Mouse (Mus musculus): ENCODE measurements at regions not wholly inside any gene's neighbourhood (a gene's known extent, or its start where the extent isn't known, plus 50 kb on each side); places are given as distances from the start of the nearest gene placed in this dataset.

DNA sequence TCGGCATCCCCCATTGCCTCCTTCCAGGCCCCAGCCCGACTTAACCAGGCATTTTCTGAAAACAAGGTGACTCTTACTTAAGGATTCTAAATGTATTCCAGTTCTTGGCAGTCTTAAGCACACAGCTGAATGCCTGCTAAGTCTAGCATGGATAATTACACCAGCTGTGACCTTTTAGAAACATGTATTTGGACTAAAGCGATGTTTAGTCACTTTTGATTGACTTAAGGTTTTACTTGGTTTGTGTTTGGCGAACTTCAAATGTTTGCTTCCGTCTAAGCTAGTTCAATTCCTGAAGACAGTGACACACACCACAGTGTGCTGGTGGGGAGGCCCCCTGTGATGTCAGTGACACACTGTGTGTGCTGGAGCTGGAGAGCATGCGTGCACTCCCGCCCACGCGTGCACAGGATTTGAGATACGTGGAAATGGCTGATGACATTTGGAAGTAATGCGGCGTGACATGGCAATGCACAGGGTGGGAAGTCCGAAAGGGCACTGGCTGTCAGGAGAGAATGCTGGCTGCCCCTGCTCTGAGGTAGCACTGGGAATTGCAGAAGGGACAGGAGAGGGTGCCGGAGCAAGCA, 179.0 kb upstream of the Cdh13 start:
- Histone ChIP-seq H3K9ac (replicated peaks) (no peak overlapping the region), H3K27me3 (replicated peaks) (no peaks in the 10 kb centered on the region), H3K27ac (replicated peaks) (no peak overlapping the region), H3K9me3 (replicated peaks) (no peaks in the 10 kb centered on the region), H3K4me2 (no peak overlapping the region), H3K36me3 (no peaks in the 10 kb centered on the region), H3K4me1 (peaks cover 13% of the 10 kb centered on the region), H3K4me3 (replicated peaks) (no peak overlapping the region)
- 61% methylated on average over 14 of the region's 14 CpGs for WGBS
- ATAC-seq (ENCODE audit: low FRiP score) = no peak

DNA sequence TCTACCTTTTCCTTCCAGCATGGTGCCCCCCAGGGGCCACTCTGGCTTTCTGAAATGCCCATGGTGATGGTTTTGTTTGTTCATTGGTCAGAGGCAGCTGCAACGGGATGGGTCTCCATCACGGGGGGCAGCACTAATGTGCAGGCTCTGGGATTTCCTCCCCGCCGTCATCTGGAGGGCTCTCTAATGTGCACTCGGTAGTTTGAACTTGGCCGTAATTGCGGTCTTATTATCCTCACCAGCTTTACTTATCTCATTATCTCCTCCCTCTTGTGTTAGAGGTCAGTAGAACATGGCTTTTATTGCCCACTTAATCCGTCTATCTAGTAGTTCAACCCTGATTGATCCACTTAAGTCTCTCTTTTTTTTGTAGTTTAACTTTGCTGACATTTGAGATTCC, 182.2 kb upstream of the Cdh13 start:
- Histone ChIP-seq H3K27ac (replicated peaks) (no peak overlapping the region), H3K4me3 (replicated peaks) (no peak overlapping the region), H3K4me2 (no peak overlapping the region), H3K36me3 (no peaks in the 10 kb centered on the region), H3K4me1 (peaks cover 18% of the 10 kb centered on the region), H3K9me3 (replicated peaks) (no peaks in the 10 kb centered on the region), H3K27me3 (replicated peaks) (no peaks in the 10 kb centered on the region), H3K9ac (replicated peaks) (no peak overlapping the region)
- no peak for ATAC-seq (ENCODE audit: low FRiP score)
- WGBS = 66% methylated on average over 8 of the region's 8 CpGs

DNA sequence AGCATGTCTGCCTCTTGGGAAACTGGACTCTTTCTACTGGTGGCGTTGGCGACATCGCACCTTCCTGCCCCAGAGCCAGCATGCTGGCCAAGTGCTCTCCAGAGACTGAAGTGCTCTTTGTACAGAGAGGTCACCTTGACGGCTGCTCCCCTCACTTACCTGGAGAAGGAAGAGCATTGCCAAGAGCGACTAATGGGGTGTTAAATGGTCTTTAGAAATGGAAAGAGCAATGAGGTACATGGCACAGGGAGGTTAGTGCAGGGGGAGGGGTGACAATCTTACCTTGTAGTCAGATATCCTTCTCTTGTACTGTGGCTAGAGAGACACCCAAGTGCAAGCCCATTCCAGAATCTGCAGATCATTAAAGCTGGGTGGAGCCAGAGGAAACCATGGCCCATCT, 220.8 kb upstream of the Cdh13 start:
- 65% methylated on average over 5 of the region's 5 CpGs for WGBS
- no peak overlapping the region for H3K27ac ChIP-seq (replicated peaks)
- no peaks in the 10 kb centered on the region for H3K27me3 ChIP-seq (replicated peaks)
- no peaks in the 10 kb centered on the region for H3K36me3 ChIP-seq
- ATAC-seq (ENCODE audit: low FRiP score) = no peak
- H3K9me3 ChIP-seq (replicated peaks) = no peaks in the 10 kb centered on the region
- H3K4me3 ChIP-seq (replicated peaks) = no peak overlapping the region
- H3K4me2 ChIP-seq = no peak overlapping the region
- no peak overlapping the region for H3K9ac ChIP-seq (replicated peaks)
- peaks cover 15% of the 10 kb centered on the region; the same call in 1 of the 2 replicates for H3K4me1 ChIP-seq

DNA sequence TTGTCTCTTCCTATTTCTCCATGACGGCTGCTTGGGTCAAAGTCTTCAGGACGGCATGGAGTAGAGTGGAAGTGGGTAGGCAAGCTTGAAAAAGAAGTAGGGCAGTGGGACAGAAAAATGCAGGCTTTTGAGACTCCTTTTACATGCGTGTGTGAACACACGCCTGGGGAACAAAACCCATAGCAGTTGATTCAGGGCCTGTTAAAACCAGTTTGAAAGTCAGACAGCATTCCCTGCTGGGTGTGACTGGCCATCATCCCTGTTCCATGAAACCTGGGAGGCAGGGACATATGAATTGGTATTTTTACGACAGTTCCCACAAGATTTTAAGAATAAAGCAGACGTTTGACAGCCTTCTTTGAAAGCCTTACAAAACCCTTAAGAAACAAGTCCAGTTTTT, 226.8 kb upstream of the Cdh13 start:
- Histone ChIP-seq H3K4me2 (no peak overlapping the region), H3K9ac (replicated peaks) (no peak overlapping the region), H3K27me3 (replicated peaks) (no peaks in the 10 kb centered on the region), H3K9me3 (replicated peaks) (no peaks in the 10 kb centered on the region), H3K27ac (replicated peaks) (no peak overlapping the region), H3K4me3 (replicated peaks) (no peak overlapping the region), H3K36me3 (no peaks in the 10 kb centered on the region), H3K4me1 (0 out of 2 replicates have a peak, but pooled peaks cover under 1% of the 10 kb centered on the region)
- no peak for ATAC-seq (ENCODE audit: low FRiP score)
- WGBS = 89% methylated on average over 6 of the region's 6 CpGs

DNA sequence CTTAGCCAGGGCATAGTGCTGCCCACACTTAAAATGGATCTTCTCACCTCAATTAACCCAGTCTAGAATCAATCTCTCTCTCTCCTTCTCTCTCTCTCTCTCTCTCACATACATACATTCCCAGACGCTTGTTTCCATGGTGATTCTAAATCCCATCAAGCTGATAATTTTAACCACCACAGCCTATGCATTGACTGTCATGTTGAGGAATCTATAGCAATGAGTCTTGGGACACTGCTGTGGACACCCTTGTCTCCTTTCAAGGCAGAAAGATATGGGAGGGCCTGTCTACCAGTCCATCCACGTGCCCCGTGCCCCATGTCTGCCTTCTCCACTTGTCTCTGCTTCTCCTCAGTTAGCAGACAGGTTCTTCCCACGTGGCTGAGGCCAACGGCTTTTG, 228.0 kb upstream of the Cdh13 start:
- no peak overlapping the region for H3K27ac ChIP-seq (replicated peaks)
- no peak overlapping the region for H3K4me2 ChIP-seq
- no peak for ATAC-seq (ENCODE audit: low FRiP score)
- no peak overlapping the region for H3K9ac ChIP-seq (replicated peaks)
- no peaks in the 10 kb centered on the region for H3K4me1 ChIP-seq
- H3K4me3 ChIP-seq (replicated peaks) = no peak overlapping the region
- no peaks in the 10 kb centered on the region for H3K9me3 ChIP-seq (replicated peaks)
- H3K36me3 ChIP-seq = no peaks in the 10 kb centered on the region
- 78% methylated on average over 5 of the region's 5 CpGs for WGBS
- no peaks in the 10 kb centered on the region for H3K27me3 ChIP-seq (replicated peaks)

DNA sequence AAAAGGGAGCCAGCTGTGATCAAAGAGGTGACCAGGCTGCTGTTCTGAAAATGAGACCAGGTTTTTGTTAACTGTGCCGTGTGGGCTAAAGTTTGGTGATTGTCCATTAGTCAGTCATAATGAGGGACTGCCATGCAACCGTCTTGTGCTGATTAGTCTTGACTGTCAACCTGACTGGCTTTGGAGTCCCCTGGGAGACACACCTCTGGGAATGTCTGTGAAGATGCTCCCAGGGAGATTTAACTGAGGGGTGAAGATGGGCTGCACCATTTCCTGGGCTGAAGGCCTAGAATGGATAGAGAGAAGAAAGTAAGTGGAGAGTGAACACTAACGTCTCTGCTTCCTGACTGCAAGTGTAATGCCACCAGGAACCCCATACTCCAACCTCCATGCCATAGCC, 233.1 kb upstream of the Cdh13 start:
- Histone ChIP-seq H3K36me3 (no peaks in the 10 kb centered on the region), H3K4me2 (no peak overlapping the region), H3K9ac (replicated peaks) (no peak overlapping the region), H3K4me1 (no peaks in the 10 kb centered on the region), H3K4me3 (replicated peaks) (no peak overlapping the region), H3K9me3 (replicated peaks) (no peaks in the 10 kb centered on the region), H3K27me3 (replicated peaks) (no peaks in the 10 kb centered on the region), H3K27ac (replicated peaks) (no peak overlapping the region)
- WGBS = 90% methylated on average over 3 of the region's 3 CpGs
- ATAC-seq (ENCODE audit: low FRiP score) = no peak

DNA sequence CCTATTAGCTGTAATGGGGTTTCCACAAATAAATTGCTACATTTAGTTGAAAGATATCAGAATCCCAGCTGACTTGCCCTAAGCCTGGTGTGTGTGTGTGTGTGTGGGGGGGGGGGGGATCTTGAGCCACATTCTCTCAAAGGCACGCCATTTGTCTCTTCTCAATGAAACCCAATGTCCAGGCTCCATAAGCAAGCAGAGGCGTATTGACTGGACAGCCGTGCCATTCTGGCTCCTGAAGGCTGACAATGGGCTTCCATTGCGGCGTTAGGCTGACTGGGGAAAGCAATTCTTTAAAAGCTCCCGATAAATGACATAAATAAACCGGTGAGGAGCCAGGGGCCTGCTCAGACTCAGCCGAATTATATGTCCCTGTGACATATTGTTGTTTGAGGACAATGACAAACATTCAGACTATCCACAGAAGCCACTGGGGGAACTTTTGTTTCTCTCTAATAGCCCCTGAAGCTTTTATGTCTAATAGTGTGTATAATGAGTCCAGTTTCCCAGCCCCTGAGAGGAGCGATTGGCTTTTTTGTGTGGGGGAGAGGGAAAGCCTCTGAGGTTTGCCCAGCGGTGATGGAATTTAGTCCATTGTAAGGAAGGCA, 240.6 kb upstream of the Mphosph6 start:
- no peak overlapping the region for H3K4me3 ChIP-seq (replicated peaks)
- peaks cover 7% of the 10 kb centered on the region; the same call in 1 of the 2 replicates for H3K4me1 ChIP-seq
- no peak overlapping the region for H3K4me2 ChIP-seq
- no peaks in the 10 kb centered on the region for H3K9me3 ChIP-seq (replicated peaks)
- ATAC-seq (ENCODE audit: low FRiP score) = no peak
- H3K27me3 ChIP-seq (replicated peaks) = no peaks in the 10 kb centered on the region
- H3K36me3 ChIP-seq = no peaks in the 10 kb centered on the region
- 16% methylated on average over 10 of the region's 10 CpGs for WGBS
- no peak overlapping the region for H3K9ac ChIP-seq (replicated peaks)
- no peak overlapping the region for H3K27ac ChIP-seq (replicated peaks)

DNA sequence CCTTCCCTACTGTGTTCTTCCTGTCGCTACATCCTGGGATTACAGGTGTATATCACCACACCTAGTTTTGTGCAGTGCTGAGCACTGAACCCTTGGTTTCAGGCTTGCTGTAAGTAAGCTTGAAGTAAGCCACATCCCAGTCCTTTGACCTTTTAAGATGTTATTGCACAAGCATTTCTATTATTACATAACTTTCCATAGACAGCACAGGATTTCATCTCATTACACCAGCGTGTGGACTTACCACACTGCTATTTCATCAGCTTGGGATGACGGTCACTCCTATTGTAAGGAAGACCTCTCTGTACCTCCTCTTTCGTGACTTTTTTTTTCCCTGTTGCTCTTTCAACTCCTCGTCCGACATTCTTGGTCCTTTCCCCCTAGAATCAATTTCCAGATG, 239.5 kb upstream of the Mphosph6 start:
- Histone ChIP-seq H3K27me3 (replicated peaks) (no peaks in the 10 kb centered on the region), H3K27ac (replicated peaks) (no peak overlapping the region), H3K4me1 (peaks cover 7% of the 10 kb centered on the region; the same call in 1 of the 2 replicates), H3K4me3 (replicated peaks) (no peak overlapping the region), H3K4me2 (no peak overlapping the region), H3K36me3 (no peaks in the 10 kb centered on the region), H3K9me3 (replicated peaks) (no peaks in the 10 kb centered on the region), H3K9ac (replicated peaks) (no peak overlapping the region)
- WGBS = 60% methylated on average over 6 of the region's 6 CpGs
- no peak for ATAC-seq (ENCODE audit: low FRiP score)

DNA sequence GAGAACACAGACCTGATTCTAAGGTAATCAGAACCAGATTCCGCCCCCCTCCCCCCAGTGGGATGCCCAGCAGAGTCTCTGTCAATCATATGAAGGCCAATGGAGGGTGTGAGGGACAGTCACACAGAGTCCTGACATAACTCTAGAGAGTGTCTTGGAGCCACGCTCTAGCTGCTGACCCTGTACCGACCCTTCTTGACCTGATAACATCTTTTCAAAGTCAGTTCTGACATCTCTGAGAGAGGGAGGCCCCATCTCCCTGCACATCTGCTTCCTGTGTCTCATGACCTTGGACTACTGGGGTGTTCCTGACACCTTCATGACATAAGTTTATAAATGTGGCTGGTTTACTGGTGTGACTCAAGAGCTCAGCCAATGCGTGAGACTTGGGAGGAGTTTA, 236.1 kb upstream of the Mphosph6 start:
- no peak overlapping the region for H3K27ac ChIP-seq (replicated peaks)
- H3K4me1 ChIP-seq = peaks cover 20% of the 10 kb centered on the region
- H3K36me3 ChIP-seq = no peaks in the 10 kb centered on the region
- H3K9ac ChIP-seq (replicated peaks) = no peak overlapping the region
- H3K9me3 ChIP-seq (replicated peaks) = no peaks in the 10 kb centered on the region
- ATAC-seq (ENCODE audit: low FRiP score) = no peak
- H3K4me3 ChIP-seq (replicated peaks) = no peak overlapping the region
- no peaks in the 10 kb centered on the region for H3K27me3 ChIP-seq (replicated peaks)
- WGBS = 80% methylated on average over 4 of the region's 4 CpGs
- no peak overlapping the region for H3K4me2 ChIP-seq

DNA sequence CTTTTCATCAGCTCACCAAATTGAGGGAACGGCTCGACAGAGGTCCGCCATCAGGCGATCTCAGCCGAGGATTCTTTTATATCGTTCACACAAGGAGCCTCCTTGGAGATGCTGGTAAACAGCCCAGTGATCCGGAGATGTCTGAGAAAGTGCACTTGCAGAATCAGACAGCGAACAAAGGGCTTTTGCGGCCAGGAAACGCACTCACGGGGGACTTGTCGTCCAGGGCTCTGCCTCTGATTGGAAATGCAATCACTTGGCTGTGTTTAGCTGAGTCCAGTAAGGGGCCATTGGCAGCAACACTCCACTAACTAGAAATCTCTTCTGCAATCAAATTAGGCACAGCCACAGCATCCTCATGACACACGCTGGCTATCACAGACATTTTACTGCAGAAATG, 232.3 kb upstream of the Mphosph6 start:
- H3K27me3 ChIP-seq (replicated peaks) = no peaks in the 10 kb centered on the region
- 16% methylated on average over 13 of the region's 13 CpGs for WGBS
- H3K9me3 ChIP-seq (replicated peaks) = no peaks in the 10 kb centered on the region
- no peaks in the 10 kb centered on the region for H3K36me3 ChIP-seq
- no peak overlapping the region for H3K9ac ChIP-seq (replicated peaks)
- peak overlapping the region; percentile 40 for H3K4me2 ChIP-seq
- peak overlapping the region; percentile 75 for H3K27ac ChIP-seq (replicated peaks)
- peaks cover 27% of the 10 kb centered on the region for H3K4me1 ChIP-seq
- H3K4me3 ChIP-seq (replicated peaks) = no peak overlapping the region
- ATAC-seq (ENCODE audit: low FRiP score) = peak; percentile 50; the same call in 1 of the 2 replicates

DNA sequence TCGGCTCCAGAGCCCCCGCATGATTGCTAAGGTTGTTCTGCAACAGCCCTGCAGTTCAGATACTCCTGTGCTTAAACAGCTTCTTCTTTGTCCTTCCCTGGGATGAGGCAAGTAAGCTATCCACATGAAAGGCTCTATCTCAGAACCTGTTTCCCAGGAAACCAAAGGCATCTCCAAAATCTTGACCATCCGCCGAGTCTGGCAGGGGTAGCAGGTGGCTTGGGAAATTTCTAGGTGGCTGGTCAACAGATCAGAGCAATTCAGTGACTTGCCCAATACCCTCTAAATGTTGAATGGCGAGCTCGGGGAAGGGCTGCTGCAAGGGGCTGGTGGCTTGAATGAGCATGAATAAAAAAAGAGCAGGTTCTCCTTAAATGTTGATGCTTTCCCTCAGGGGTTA, 229.7 kb upstream of the Mphosph6 start:
- H3K4me3 ChIP-seq (replicated peaks) = no peak overlapping the region
- H3K36me3 ChIP-seq = no peaks in the 10 kb centered on the region
- peaks cover 27% of the 10 kb centered on the region for H3K4me1 ChIP-seq
- 28% methylated on average over 6 of the region's 6 CpGs for WGBS
- H3K27ac ChIP-seq (replicated peaks) = no peak overlapping the region
- no peak overlapping the region for H3K9ac ChIP-seq (replicated peaks)
- no peaks in the 10 kb centered on the region for H3K27me3 ChIP-seq (replicated peaks)
- no peaks in the 10 kb centered on the region for H3K9me3 ChIP-seq (replicated peaks)
- no peak overlapping the region for H3K4me2 ChIP-seq
- ATAC-seq (ENCODE audit: low FRiP score) = no peak

DNA sequence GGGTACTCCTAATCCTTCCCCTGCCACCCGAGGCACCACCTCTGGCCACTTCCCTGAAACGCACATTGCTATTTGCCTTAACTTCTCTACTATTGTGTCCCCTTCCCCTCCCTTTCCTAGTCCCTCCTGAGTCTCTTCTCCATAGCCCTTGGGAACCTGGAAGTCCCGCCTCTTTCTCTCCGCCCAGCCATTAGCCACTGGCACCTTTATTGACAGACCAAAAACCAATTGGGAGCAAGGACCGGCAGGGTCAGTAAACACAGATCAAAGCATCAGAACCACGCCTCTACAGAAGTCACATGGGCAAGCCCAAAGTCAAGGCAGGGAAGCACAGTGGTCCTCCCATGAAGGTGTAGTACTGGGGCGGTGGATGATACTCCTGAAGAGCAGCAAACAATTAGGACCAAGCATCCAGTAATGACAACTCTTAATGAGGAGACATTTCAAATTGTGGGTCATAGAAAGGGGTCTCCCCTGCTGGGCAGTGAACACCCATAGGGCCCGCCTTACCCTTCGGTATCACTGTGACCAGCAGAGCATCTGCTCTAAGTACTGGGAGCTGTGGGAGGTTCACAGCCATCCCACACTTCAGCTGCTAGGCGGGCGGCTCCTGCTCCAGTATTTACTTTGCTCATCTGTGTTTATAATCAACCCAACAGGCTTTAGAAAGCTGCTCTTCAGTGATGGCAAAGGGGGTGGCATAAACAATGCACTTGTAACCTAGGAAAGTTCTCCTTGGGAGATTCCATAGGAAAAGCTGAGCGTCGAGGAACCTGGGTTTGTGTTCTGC, 226.5 kb upstream of the Mphosph6 start:
- peaks cover 13% of the 10 kb centered on the region for H3K4me1 ChIP-seq
- 92% methylated on average over 13 of the region's 13 CpGs for WGBS
- H3K4me3 ChIP-seq (replicated peaks) = no peak overlapping the region
- H3K9me3 ChIP-seq (replicated peaks) = no peaks in the 10 kb centered on the region
- H3K27ac ChIP-seq (replicated peaks) = no peak overlapping the region
- H3K4me2 ChIP-seq = no peak overlapping the region
- H3K27me3 ChIP-seq (replicated peaks) = no peaks in the 10 kb centered on the region
- no peak overlapping the region for H3K9ac ChIP-seq (replicated peaks)
- no peak for ATAC-seq (ENCODE audit: low FRiP score)
- H3K36me3 ChIP-seq = no peaks in the 10 kb centered on the region
